Mouse (Mus musculus) monocyte, adult 59 days (primary cell): ENCODE results near the gene Slbp. TPM values are rescaled to one million over a fixed set of nuclear protein-coding genes. Genes with fewer than 3 reads are reported as not detected.

ENCODE experiments used
- total RNA-seq, 2 experiments: library from RNA; stranded (reverse); gene quantifications; one replicate each; pipeline ENCODE4 v1.2.4; 2023

Gene Slbp
- 10 to 100 TPM; 49.8 to 60.6 TPM for total RNA-seq

DNA sequence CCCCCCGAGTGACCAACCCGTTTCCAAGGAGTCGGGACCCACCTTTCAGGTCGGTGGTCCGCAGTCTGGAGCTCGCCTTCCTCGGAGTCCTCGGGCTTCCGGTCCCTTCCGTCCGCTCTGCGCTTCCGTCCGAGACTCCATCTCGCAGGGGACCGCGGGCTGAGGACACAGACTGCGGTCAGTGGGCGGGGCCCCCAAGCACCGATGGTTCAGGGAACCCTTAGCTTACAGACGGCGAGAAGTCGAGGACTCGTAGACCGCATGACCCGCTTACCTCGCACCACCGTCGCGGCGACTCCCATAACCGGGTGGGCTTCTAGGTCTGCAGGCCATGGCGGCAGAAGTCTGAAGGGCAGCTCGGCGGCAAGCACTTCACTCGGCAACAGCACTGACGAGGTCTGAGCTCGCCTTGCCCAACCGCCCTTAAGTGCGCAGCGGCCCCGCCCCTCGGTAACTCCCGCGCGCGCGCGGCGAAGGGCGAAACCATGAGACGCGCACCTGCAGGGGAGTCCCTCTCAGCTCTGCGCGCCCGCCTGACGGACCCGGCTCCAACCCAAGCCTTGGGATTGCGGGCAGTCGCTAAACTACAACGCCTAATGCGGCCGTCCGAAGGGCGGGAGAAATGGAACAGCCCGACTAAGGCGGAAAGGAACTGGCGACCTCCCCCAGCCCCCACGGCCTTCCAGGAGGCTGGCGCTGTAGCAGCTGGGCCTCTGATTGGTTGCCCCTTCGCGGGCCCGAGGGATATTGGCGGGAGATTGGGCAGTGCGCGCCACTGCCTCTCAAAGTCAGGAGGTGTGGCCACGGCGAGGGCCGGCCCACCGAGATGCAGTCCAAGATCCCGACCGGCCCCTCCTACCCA lies at the start of gene Slbp:
Slbp (minus strand) TSS at position 654 of the 862 bp plus-strand sequence.

DNA sequence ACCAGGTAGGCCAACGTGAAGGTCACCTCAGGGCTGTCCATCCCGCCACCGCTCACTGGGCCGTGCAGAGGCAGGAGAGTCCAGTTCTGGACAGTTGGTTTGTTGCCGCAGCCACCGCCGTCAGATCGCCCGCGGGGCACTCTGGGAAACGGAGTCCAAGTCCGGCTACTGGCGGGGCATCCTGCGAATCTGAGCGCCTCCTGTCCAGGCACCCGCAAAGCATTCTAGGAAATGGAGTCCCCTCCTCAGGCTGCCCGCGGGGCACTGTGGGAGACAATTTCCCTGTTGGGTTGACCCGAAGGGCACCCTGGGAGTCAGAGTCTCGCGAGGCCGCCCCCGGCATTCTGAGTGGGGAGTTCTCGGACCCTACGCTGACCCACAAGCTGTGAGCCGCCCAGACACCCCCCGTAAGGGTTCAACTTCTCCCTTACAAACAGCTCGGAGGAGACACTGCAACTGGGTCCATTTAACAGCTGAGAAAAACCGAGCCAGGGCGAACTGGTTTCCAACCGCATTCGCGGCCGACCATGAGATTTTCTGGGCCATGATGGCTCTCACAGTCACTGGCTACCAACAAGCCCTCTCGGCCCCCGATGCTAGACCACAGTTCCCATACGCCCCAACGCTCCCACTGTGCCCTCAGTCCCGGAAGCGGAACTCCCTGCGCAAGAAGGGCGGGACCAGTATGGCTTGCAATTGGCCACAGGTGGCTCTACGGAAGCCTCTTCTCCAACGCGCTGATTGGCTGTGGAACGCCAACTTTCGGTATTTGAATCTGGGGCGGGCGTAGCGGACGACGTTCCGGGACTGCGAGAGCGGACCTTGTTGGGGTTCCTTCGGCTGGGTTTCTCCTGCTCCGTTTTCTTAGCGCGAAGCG lies 5.7 kb upstream of the Slbp start, which contains the start of the genes Tacc3 and Tmem129:
Tacc3 (plus strand) TSS at position 342 of the 877 bp plus-strand sequence.
Tmem129 (minus strand) TSS at position 630 of the 877 bp plus-strand sequence.

DNA sequence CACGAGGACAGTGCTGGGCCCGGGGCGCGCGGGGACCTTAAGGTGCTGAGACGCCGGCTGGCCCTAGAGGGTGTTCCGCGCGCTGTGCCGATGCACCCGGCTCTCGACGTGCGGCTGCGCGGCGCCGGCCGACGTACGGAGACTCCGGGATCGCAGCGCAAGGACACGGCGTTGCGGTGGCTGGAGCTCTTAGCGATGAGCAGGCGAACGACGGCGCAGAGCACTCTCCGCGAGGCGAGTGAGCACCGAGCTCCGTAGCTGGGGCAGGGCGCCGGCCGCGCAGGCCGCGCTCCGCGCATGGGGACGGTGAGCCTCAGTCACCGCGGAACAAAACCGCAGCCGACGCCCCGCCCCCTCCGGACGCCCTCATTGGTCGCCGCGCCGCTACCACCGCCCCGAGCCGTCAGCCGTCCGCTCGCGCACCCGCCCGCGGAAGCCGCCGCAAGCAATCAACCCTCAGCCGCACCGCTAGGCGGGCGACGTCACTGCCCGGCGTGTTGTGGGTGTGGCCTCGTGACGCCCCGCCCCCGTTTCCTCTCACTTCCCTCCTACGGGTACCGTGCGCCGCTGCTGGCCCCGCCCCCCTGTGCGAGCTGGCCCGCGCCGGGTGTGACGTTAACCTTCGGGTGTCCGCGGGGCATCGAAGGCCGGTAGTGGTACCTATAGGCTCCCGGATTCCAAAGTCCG lies 22.9 kb downstream of the Slbp start, which contains the start of the genes Fam53a and Gm9903:
Fam53a (minus strand) TSS at position 335 of the 687 bp plus-strand sequence.
Gm9903 (plus strand) TSS at position 625 of the 687 bp plus-strand sequence.

Other genes starting within 250 kb of the Slbp start
- gene Nkx1-1, start 218.6 kb downstream of the Slbp start, total RNA-seq: not detected
- gene Fam53a, start 22.9 kb downstream of the Slbp start, total RNA-seq: 10 to 100 TPM; 20.6 to 25.2 TPM
- under 1 TPM in 1 of 2 experiments, not detected in 1; 0.45 TPM for gene Gm9903, start 22.6 kb downstream of the Slbp start, total RNA-seq
- gene Tacc3, start 5.6 kb upstream of the Slbp start, total RNA-seq: 1 to 10 TPM; 6.1 to 8.0 TPM
- gene Tmem129, start 5.8 kb upstream of the Slbp start, total RNA-seq: 1 to 10 TPM; 6.3 to 7.6 TPM
- gene Fgfr3, start 69.1 kb upstream of the Slbp start, total RNA-seq: under 1 TPM in 1 of 2 experiments, not detected in 1; 0.89 TPM
- 10 to 100 TPM; 45.3 to 61.2 TPM for gene Letm1, start 130.2 kb upstream of the Slbp start, total RNA-seq
- 10 to 100 TPM; 27.1 to 30.3 TPM for gene Nsd2, start 168.2 kb upstream of the Slbp start, total RNA-seq